Mouse (Mus musculus) hematopoietic stem cell, adult 5-6 weeks (primary cell): ENCODE results near the gene Cd80. TPM values are rescaled to one million over a fixed set of nuclear protein-coding genes. Genes with fewer than 3 reads are reported as not detected.
A peak's percentile ranks its signal among the peaks of the same experiment; 100 is the strongest.
"Not testable (repeated sequence)": the region's sequence is repeated elsewhere in the genome, so short reads cannot be mapped to it uniquely, and the experiment has no call there.

ENCODE experiments used
- ATAC-seq, 2 experiments: fragments of 125-278 bp in 1 of 2; replicated peaks in 1 of 2; 2 replicates each; pipeline ENCODE4 v1.8.0; 2016 to 2017; ENCODE audit warnings: inconsistent platforms in 2 of 2, mild to moderate bottlenecking in 2 of 2, moderate number of reproducible peaks in 2 of 2, low read depth in 1 of 2, moderate TSS enrichment in 1 of 2; ENCODE audit not compliant: low FRiP score in 2 of 2, poor library complexity in 2 of 2, severe bottlenecking in 2 of 2, insufficient read depth in 1 of 2, low TSS enrichment in 1 of 2
- total RNA-seq: library from RNA; stranded (forward); fragments of 172-1452, 232-1000 nt; gene quantifications from 2 replicates; pipeline ENCODE4 v1.2.3, GENCODE M21; 2017

Cd80 gene
- total RNA-seq, 1 experiment from 2014 or later, result not detected

DNA sequence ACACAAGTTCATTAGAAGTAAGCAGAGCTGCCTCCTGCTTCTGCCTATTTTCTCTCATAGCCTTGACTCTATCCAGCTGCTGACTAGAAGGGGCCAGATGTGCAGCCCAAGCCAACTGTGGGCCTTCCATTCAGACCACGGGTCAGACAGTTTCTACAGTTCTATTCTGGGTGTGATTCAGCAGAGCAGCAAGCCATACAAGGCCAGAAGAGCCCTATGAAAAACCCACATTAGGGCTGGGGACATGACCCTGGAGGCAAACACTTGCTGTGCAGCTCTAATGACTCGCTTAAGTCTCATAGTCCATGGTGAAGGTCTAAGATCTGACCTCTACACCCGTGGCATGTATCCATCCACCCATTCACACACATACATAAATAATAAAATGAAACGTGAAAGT, 10.7 kb downstream of the Cd80 start:
- no peak for ATAC-seq

DNA sequence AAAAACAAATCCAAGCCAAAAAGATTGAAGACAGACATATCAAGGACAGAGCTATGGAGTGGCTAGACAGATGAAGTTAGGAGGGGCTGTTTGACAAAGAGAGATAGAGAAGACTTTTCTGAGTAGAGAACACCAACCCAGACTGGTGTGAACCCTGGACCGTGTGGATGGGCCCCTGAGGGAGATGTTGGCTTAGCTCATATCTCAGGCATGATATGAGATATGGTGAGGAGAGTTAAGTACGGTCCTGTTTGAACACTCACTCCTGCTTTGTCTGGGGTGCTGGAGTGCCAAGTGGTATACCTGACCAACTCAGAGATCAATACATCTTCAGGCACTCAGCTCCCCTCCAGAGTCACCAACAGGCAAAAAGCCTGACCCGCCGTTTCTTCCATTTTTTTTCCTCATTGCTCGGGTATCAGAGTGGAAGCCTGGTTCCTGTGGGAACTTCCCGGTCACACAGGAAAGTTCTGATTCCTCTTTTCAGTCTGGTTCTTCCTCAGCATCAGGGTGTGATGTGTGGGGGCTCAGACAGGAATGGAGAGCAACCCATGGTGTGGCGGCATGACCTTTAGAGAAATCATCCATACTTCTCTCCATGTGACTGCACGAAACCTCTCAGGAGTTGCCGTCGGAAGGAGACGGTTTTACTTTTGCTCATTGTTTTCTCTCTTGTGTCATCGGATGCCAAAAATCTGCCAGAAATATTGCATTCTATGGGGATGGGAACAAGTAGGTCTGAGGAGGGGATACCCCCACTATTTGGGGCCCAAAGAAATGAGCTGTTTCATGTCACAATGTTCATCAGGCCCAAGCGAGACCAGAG, 11.9 kb downstream of the Cd80 start:
- no peak for ATAC-seq

DNA sequence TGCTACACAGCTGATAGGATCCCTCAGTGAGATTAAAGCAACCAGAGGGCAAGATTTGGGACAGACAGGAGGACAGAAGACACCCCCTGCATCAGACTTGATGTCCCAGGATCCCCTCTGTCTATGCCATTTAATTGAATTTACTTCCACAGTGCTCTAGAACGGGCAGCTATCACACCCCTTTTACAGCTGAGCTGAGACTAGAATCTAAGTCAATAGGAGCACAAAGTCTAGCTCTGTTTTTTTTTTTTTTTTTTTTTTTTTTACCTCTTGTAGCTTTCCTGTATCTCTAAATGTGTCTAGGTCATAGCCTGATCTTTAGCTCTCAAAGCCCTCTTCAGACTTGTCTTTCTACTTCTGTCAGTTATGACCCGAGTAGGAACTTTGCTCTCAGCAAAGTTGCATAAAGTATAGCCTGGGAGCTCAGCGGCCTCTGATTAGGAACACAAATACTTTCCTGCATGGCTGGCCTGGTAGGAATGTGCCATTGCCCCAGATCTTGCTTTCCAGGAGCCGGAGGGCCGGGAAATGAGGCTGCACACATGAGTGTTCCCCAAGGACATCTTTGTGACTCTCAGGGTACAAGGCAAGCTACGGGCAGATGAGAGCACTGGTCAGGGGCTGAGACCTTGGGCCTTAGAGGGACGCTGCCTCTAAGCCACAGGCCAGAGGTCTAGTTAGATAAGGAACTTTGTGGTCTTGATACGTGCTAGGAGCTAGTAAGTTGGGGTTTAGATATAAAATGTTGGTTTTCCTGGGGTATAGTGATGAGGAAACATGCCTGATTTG, 12.8 kb downstream of the Cd80 start:
- ATAC-seq, result peak; percentile 39 to 42; a peak in 2 of 4 replicates

DNA sequence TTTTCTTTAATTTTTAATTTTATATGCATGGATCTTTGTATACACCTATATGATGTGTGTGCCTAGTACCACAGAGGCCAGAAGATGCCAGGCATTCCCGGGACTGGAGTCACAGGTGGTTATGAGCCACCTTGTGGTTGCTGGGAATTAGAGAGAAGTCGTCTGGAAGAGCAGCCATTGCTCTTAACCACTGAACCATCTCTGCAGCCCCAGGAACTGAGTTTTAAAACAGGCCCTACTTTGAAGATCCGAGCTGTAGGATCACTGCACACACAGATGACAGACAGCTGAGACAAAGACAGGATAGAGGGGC, 13.3 kb downstream of the Cd80 start:
- no peak for ATAC-seq

DNA sequence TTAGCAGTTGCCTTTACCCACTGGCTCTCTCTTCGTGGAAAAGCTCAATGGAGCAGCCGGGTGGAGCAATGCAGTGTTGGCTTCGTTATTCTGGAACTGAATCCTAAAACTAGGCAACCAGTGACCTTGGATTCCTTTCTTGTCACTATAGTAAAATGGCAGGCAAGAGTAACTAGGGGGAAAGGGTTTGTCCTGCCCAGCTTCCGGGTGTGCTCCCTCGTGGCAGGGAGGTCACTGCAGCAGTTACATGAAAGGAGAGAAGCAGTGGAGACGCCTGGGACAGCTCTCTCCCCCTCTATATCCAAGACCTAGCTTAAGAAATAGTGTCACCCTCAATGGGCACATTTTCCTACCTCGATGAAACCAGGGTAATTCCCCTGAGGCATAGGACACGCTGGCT, 14.1 kb downstream of the Cd80 start:
- no peak for ATAC-seq

DNA sequence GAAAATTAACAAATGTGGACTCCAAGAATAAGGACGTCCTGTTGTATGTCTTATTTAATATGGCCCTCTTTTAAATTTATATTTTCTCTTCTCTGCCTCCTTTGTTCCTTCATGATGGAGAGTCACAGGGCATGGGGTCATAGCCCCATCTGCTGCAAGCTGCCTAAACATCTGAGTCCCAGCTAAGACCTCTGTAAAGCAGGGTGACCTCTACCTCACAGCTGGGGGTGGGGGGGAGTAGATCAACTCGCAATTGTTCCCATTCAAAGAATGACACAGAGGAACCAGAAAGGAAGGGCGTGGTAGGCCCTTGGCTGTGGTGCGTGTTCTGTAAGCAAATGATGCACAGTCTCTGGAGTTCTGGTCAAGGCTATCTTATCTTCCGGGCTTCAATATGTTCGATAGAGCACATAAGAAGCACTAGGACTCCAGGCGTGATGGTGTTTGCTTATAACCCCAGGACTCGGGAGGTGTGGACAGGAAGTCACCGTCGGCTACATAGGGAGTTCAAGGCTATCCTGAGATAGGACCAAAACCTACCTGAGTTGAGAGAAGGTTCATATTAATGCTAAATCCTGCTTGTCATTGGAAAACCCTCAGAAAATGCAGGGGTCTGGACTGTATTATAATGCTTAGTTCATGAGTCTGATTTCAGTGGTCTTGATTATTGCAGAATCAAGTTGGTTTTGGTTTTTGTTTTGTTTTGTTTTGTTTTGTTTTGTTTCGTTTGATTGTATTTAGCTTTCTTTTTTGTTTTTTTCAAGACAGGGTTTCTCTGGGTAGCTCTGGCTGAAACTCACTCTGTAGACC, 16.5 kb downstream of the Cd80 start:
- no peak for ATAC-seq

DNA sequence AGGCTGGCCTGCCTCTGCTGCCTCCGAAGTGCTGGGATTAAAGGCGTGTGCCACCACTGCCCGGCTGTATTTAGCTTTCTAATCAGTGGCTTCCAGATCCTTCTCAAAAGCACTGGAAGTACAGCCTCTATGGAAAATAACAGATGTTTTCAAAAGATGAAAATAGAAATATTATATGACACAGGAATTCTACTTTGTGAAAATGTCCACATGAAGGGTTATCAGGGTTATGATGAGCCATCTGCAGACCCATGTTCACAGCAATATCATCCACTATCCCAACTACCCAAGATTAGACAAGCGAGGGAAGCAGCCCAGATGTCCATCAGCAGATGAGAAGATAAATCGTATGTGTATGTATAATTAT, 17.1 kb downstream of the Cd80 start:
- no peak for ATAC-seq

DNA sequence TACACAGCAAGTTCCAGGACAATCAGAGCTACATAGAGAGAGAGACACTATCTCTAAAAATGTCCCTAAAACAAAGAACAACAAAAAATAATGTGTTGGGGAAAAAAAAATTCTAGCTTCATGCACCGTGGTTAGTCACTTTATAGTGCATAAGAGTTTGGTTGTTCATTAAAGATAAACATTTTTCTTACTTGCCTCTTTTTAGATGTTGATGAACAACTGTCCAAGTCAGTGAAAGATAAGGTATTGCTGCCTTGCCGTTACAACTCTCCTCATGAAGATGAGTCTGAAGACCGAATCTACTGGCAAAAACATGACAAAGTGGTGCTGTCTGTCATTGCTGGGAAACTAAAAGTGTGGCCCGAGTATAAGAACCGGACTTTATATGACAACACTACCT, 18.3 kb downstream of the Cd80 start:
- no peak for ATAC-seq

DNA sequence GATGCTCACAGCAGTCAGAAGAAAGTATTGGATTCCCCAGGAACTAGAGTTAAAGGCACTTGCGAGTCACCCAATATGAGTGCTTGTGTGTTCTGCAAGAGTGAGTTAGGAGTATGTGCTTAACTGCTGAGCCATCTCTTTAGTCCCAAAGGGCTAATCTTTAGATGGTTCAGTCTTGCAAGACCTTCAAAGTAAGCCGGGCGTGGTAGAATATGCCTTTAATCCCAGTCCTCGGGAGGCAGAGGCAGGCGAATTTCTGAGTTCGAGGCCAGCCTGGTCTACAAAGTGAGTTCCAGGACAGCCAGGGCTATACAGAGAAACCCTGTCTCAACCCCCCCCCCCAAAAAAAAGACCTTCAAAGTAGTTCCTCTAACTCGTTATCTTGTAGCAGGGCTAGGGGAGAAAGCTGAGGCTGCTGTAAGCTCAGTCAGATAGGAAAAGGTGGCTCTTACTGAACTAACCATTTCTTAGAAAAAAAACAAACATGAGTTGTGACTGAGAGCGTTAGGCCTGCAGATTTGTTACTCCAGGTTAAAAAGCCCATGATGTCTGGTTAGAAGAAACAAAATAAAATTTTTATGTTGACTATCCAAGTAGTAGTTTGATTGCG, 19.4 kb downstream of the Cd80 start:
- no peak for ATAC-seq

DNA sequence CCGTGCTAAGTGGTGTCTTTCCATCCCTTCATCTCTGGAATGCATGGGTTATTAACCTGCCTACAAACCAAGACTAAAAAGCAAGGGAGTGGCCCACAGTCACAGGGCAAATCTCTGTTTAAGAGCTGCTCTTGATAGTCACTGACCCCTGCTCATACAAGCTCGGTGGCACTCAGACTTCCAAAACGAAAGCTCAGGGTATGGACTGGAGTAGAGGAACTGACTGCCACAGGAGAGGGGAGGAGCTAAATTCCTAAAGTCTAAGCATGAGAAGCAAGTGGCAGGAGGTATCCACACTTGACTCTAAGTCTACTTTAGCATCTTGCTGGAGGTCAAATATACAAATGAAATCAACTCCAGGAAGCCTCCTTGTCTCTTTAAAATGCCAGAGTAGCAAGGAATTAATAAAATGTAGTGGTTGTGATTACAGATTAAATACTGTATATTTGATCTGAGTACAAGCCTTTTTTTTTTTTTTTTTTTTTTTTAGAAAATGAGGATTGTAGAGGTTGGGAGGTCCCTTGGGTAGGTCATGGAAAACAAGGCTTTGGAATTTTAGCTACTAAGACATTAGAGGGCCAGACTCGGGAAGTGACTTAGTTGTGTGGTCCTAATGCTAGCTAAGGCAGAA, 20.4 kb downstream of the Cd80 start:
- peak in 1 of 2 experiments; percentile 57; a peak in 1 of 4 replicates for ATAC-seq

DNA sequence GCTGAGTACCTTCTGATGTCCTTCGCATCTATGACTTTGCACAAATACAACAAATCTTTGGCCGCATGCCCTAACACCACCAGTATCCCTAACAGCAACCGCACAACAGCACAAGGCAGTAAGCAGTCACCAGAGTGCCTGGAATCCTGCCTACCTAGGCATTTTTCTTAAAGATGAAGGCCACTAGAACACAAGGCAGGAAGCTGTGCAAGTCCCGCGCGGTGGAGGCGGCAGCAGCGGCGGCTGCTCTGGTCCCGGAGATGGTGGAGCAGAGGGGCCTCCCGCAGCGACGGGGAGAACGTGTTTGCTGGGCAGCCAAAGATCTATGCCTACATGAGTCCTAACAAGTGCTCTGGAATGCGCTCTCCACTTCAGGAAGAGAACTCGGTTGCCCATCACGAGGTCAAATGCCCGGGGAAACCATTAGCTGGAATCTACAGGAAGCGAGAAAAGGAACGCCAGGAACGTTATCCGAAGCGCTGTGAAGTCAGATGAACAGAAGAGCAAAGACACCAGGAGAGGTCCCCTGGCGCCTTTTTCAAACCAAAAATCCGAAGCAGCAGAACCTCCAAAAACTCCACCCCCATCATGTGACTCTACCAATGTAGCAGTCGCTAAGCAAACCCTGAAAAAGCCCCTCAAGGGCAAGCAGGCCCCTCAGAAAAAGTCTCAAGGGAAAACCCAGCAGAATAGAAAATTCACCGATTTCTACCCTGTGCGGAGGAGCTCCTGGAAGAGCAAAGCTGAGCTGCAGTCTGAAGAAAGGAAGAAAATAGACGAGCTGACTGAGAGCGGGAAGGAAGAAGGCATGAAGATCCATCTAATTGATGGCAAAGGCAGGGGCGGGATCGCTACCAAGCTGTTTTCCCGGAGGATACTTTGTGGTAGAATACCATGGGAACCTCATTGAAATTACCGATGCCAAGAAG, 21.2 kb downstream of the Cd80 start:
- peak; percentile 60 to 71 for ATAC-seq

DNA sequence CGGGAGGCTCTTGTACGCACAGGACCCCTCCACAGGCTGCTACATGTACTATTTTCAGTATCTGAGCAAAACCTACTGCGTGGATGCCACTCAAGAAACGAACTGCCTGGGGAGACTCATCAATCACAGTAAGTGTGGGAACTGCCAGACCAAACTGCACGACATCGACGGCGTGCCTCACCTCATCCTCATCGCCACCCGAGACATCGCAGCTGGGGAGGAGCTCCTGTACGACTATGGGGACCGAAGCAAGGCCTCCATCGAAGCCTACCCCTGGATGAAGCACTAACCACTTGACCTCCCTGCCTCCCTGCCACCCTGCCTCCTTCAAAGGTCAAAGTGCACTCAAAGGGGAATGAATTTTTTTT, 21.9 kb downstream of the Cd80 start:
- ATAC-seq, result not testable (repeated sequence)

DNA sequence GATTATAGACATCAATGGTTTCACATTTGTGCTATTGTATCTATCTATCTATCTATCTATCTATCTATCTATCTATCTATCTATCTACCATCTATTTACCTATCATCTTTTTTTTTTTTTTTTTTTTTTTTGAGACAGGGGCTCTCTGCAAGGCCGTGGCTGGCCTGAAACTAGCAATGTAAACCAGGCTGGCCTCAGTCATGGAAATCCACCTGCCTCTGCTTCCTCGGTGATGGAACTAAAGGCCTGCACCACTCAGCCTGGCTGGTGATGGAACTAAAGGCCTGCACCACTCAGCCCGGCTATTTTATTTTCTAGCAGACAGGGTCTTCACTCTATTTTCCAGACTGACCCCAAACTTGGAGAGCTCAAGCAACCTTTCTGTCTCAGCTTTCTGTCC, 22.9 kb downstream of the Cd80 start:
- no peak for ATAC-seq

DNA sequence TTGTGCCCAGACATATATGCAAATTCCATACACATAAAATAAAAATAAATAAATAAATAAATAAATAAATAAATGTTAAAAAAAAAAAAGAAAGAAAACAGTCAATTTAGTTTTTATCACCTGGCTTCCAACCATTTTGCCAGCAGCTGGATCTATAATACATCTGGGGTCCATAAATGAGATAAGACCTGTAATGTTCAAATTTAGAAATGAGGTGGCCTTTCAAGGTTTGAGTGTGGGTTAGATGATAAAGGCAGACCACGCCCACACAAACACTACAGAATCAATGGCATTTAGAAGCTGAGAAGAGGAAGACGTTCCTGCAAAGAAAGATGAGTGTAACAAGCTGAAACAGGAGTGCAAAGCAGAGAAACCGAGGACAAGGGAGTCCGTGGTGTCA, 26.0 kb downstream of the Cd80 start:
- no peak for ATAC-seq

DNA sequence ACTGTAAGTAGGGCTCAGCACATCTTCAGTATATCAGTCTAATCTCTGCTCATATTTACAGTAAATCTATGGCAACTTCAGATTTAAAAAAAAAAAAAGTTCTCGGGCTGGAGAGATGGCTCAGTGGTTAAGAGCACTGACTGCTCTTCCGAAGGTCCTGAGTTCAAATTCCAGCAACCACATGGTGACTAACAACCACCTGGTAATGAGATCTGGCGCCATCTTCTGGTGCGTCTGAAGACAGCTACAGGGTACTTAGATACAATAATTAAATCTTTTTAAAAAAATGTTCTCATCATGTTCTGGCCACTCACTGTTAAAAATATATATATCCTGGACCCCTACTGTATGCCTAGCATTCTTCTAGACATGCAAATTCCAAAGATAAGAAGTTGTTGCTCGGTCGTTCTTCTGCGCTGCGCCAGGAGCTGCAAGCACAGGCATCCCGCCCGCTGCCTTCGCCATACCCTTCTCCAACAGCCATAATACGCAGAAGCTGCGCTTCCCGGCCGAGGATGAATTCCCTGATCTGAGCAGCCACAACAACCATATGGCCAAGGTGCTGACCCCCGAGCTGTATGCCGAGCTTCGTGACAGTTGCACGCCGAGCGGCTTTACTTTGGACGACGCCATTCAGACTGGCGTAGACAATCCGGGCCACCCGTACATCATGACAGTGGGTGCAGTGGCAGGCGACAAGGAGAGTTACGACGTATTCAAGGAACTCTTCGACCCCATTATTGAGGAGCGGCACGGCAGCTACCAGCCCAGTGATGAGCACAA, 27.6 kb downstream of the Cd80 start:
- ATAC-seq, result peak in 1 of 2 experiments; percentile 12; a peak in 1 of 4 replicates
